ENCODE assay signal across 9 mouse cellular contexts in genomic region chr9:70140871-70141796, GRCm38 (mm10). TPM values are rescaled to one million over a fixed set of nuclear protein-coding genes. Genes with fewer than 3 reads are reported as not detected.
DNase-seq lines count a peak whose midpoint lies in the region; ATAC-seq and TF ChIP-seq lines count a peak whose summit lies in the region.
"Had no signal": no experiment of that assay in that cellular context is flagged by ENCODE, and none has a peak within 500 bp of the region (broad histone marks: within the 10 kb centered on the region; RNA-seq: fewer than 3 reads in every experiment).

No protein-coding gene starts in this region.

- no peak overlapping the region for H3K4me3 ChIP-seq in C2C12 (ENCODE audit: insufficient read depth, poor library complexity, severe bottlenecking)
- peak overlapping the region; percentile 68 for H3K4me3 ChIP-seq in forebrain, embryonic 10.5 days
- H3K4me3 ChIP-seq in heart, embryonic 15.5 days, result peak overlapping the region; percentile 81
- peak overlapping the region; percentile 51; the same call in 1 of the 2 replicates for H3K4me3 ChIP-seq in liver, adult 2 months (ENCODE audit: insufficient read depth, low read depth, low read length)
- H3K4me3 ChIP-seq in neural tube, embryonic 12.5 days, result peak overlapping the region; percentile 63
- peak overlapping the region; percentile 31 for H3K4me3 ChIP-seq in thymus, adult 2 months (ENCODE audit: control insufficient read depth, insufficient read depth, low read length)

- peak overlapping the region; percentile 66 for H3K9ac ChIP-seq in heart, embryonic 15.5 days
- H3K9ac ChIP-seq in liver, adult 2 months (ENCODE audit: low read depth, low read length), result peak overlapping the region; percentile 34
- H3K9ac ChIP-seq in neural tube, embryonic 12.5 days, result peak overlapping the region; percentile 64

- TF ChIP-seq POLR2A in liver, adult 2 months (IDR thresholded peaks at IDR 0.05; ENCODE audit: extremely low read depth, insufficient read depth, low read length), result no peak
- no peak for TF ChIP-seq POLR2A in thymus, adult 2 months (IDR thresholded peaks at IDR 0.05; ENCODE audit: control insufficient read depth, extremely low read depth, insufficient read depth, low read length, poor library complexity)

- no peaks in the 10 kb centered on the region for H3K79me2 ChIP-seq in C2C12 (ENCODE audit: control insufficient read depth, insufficient read depth)
- no peaks in the 10 kb centered on the region for H3K79me2 ChIP-seq in liver, adult 2 months (ENCODE audit: control insufficient read depth, insufficient read depth, low read length)

- no peaks in the 10 kb centered on the region for H3K79me3 ChIP-seq in C2C12 (ENCODE audit: low read depth)

- H3ac ChIP-seq in C2C12 (ENCODE audit: control insufficient read depth, insufficient read length, low read depth), result peak overlapping the region; percentile 34

- no peak for TF ChIP-seq CTCF in C2C12 (IDR thresholded peaks at IDR 0.05; ENCODE audit: control insufficient read depth, insufficient read depth, insufficient read length)
- no peak for TF ChIP-seq CTCF in liver, adult 2 months (IDR thresholded peaks at IDR 0.05; ENCODE audit: low read depth, low read length)
- no peak for TF ChIP-seq CTCF in thymus, adult 2 months (IDR thresholded peaks at IDR 0.05; ENCODE audit: borderline replicate concordance, control insufficient read depth, extremely low read depth, insufficient read depth, low read length, poor library complexity)

- peaks cover 53% of the 10 kb centered on the region for H3K4me1 ChIP-seq in forebrain, embryonic 10.5 days
- peaks cover 24% of the 10 kb centered on the region for H3K4me1 ChIP-seq in heart, embryonic 15.5 days (replicated peaks)
- H3K4me1 ChIP-seq in liver, adult 2 months (ENCODE audit: control insufficient read depth, insufficient read depth, low read length), result peaks cover 16% of the 10 kb centered on the region; the same call in 1 of the 2 replicates
- H3K4me1 ChIP-seq in neural tube, embryonic 12.5 days, result peaks cover 13% of the 10 kb centered on the region
- H3K4me1 ChIP-seq in thymus, adult 2 months (replicated peaks; ENCODE audit: control insufficient read depth, insufficient read depth, low read length), result peaks cover 12% of the 10 kb centered on the region

- peaks cover 4% of the 10 kb centered on the region for H3K27me3 ChIP-seq in C2C12 (ENCODE audit: control insufficient read depth, insufficient read depth, insufficient read length)
- H3K27me3 ChIP-seq in forebrain, embryonic 10.5 days (ENCODE audit: poor library complexity, severe bottlenecking), result peaks cover 48% of the 10 kb centered on the region
- peaks cover 10% of the 10 kb centered on the region; the same call in 1 of the 2 replicates for H3K27me3 ChIP-seq in heart, embryonic 15.5 days
- H3K27me3 ChIP-seq in liver, adult 2 months (ENCODE audit: control insufficient read depth, insufficient read depth, low read length), result no peaks in the 10 kb centered on the region
- peaks cover 14% of the 10 kb centered on the region for H3K27me3 ChIP-seq in neural tube, embryonic 12.5 days (replicated peaks)
- H3K27me3 ChIP-seq in thymus, adult 2 months (ENCODE audit: control insufficient read depth, insufficient read depth, low read length), result no peaks in the 10 kb centered on the region; the same call in 1 of the 2 replicates
- H3K27me3 ChIP-seq: Patski had no signal

- H3K9me3 ChIP-seq in forebrain, embryonic 10.5 days, result no peaks in the 10 kb centered on the region
- no peaks in the 10 kb centered on the region for H3K9me3 ChIP-seq in heart, embryonic 15.5 days (replicated peaks)
- H3K9me3 ChIP-seq in neural tube, embryonic 12.5 days, result no peaks in the 10 kb centered on the region

- DNase-seq in brain, adult 2 months (ENCODE audit: low read depth, low spot score), result peak; percentile 90
- DNase-seq in forebrain, embryonic 10.5 days (ENCODE audit: extremely low spot score, low spot score), result peak; percentile 25
- DNase-seq in kidney, postnatal 14 days, result peak; percentile 84
- DNase-seq in liver, adult 2 months (ENCODE audit: extremely low read depth, low read depth, low spot score), result no peak
- peak; percentile 30 for DNase-seq in thymus, adult 2 months

- peak; percentile 86 for ATAC-seq in heart, embryonic 15.5 days (replicated peaks; ENCODE audit: insufficient number of reproducible peaks, insufficient read depth, low FRiP score, low read depth)
- peak; percentile 76 for ATAC-seq in neural tube, embryonic 12.5 days (ENCODE audit: low FRiP score, low read depth)
- ATAC-seq: Patski had no signal

- H3K27ac ChIP-seq in forebrain, embryonic 10.5 days, result peak overlapping the region; percentile 70
- peak overlapping the region; percentile 64 for H3K27ac ChIP-seq in heart, embryonic 15.5 days
- H3K27ac ChIP-seq in liver, adult 2 months (replicated peaks; ENCODE audit: insufficient read depth, low read depth, low read length), result no peak overlapping the region
- no peak overlapping the region for H3K27ac ChIP-seq in neural tube, embryonic 12.5 days
- no peak overlapping the region for H3K27ac ChIP-seq in thymus, adult 2 months (ENCODE audit: control insufficient read depth, insufficient read depth, low read length)

- no peaks in the 10 kb centered on the region for H3K36me3 ChIP-seq in C2C12 (ENCODE audit: control insufficient read depth, insufficient read depth)
- no peaks in the 10 kb centered on the region for H3K36me3 ChIP-seq in forebrain, embryonic 10.5 days (replicated peaks)
- no peaks in the 10 kb centered on the region for H3K36me3 ChIP-seq in heart, embryonic 15.5 days
- no peaks in the 10 kb centered on the region for H3K36me3 ChIP-seq in liver, adult 2 months (ENCODE audit: control insufficient read depth, insufficient read depth, low read length)
- no peaks in the 10 kb centered on the region for H3K36me3 ChIP-seq in neural tube, embryonic 12.5 days
- H3K36me3 ChIP-seq in thymus, adult 2 months (ENCODE audit: control insufficient read depth, insufficient read depth, low read length), result no peaks in the 10 kb centered on the region

- WGBS in forebrain, embryonic 10.5 days, result under 1% methylated on average over 87 of the region's 87 CpGs
- WGBS in heart, embryonic 15.5 days, result 0% methylated on average over 83 of the region's 87 CpGs
- under 1% methylated on average over 75 of the region's 87 CpGs for WGBS in liver, adult 2 months
- under 1% methylated on average over 87 of the region's 87 CpGs for WGBS in neural tube, embryonic 12.5 days
- under 1% methylated on average over 85 of the region's 87 CpGs for WGBS in thymus, adult 2 months

- peak overlapping the region; percentile 91 for H3K4me2 ChIP-seq in heart, embryonic 15.5 days
- H3K4me2 ChIP-seq in neural tube, embryonic 12.5 days (replicated peaks), result peak overlapping the region; percentile 96

TF ChIP-seq in C2C12, 6 proteins besides CTCF, POLR2A, EP300 and RAD21:
- TF ChIP-seq USF1 (IDR thresholded peaks at IDR 0.05; ENCODE audit: low read depth), result no peak
- TF ChIP-seq CEBPB (IDR thresholded peaks at IDR 0.05; ENCODE audit: low read depth), result no peak
- TF ChIP-seq FOSL1 (IDR thresholded peaks at IDR 0.05; ENCODE audit: insufficient read depth, low read length, poor library complexity, severe bottlenecking), result no peak
- no peak for TF ChIP-seq MYOD1 (IDR thresholded peaks at IDR 0.05; ENCODE audit: control insufficient read depth, insufficient read length, low read depth)
- no peak for TF ChIP-seq MAX (IDR thresholded peaks at IDR 0.05)
- no peak for TF ChIP-seq MYOG (IDR thresholded peaks at IDR 0.05; ENCODE audit: control insufficient read depth, extremely low read depth, insufficient read length)

RNA-seq across cellular contexts. Expression of gene Fam81a, which starts 1.2 kb away (rescaled TPM):
- polyA plus RNA-seq in C2C12 (2012; fragmentation: generic; extraction: Trizol), result 0.90 TPM
- polyA plus RNA-seq in forebrain, embryonic 10.5 days (2016; fragmentation: Nextera tagmentation; extraction: Ambion mirVana), result 3.5 and 3.8 TPM in 2 replicates
- 35.6 and 42.5 TPM in 2 replicates for polyA plus RNA-seq in heart, embryonic 15.5 days (2015; fragmentation: Nextera tagmentation; extraction: Ambion mirVana)
- 2.5 and 2.6 TPM in 2 replicates for total RNA-seq in liver, adult 2 months (2014; rRNA removed)
- polyA plus RNA-seq in liver, adult 2 months (2012; rRNA removed), result 0.44 and 0.57 TPM in 2 replicates
- 2.4 and 3.0 TPM in 2 replicates for polyA plus RNA-seq in neural tube, embryonic 12.5 days (2016; fragmentation: Nextera tagmentation; extraction: Ambion mirVana)
- 0.20 and 0.43 TPM in 2 replicates for polyA plus RNA-seq in thymus, adult 2 months (2012; rRNA removed)

Comparison
In these comparisons a context has a peak if more than half of its experiments do, and no peak if none do; other contexts are left out.
1. H3K27ac ChIP-seq: peak in forebrain, embryonic 10.5 days (single experiment) and heart, embryonic 15.5 days (single experiment); none in liver, adult 2 months (single experiment), neural tube, embryonic 12.5 days (single experiment) and thymus, adult 2 months (single experiment).
2. Peak in every context shown above with its lines, with median percentiles within 50 percentile points of each other: H3K9ac ChIP-seq.